Mouse (Mus musculus) ovary, adult 18-20 months (tissue): ENCODE measurements around the gene Stra8.

Source experiments
- DNase-seq: peaks from one replicate; pipeline ENCODE4 v3.0.0; 2022; ENCODE audit warnings: low spot score, mixed read lengths

Stra8 gene

GRCm38 (mm10) chr6:34942446-34942845 is 22.5 kb downstream of the Stra8 start:
- DNase-seq: no peak

- DNase-seq: no peak
These were observed 23.5 kb downstream of the Stra8 start for GRCm38 (mm10) chr6:34943499-34943898.

GRCm38 (mm10) chr6:34946486-34947079 is 26.6 kb downstream of the Stra8 start:
- DNase-seq: no peak

- DNase-seq: no peak
These were observed 28.5 kb downstream of the Stra8 start for GRCm38 (mm10) chr6:34948461-34948860.

- no peak for DNase-seq
These were observed 31.6 kb downstream of the Stra8 start for GRCm38 (mm10) chr6:34951518-34951917.

GRCm38 (mm10) chr6:34951956-34952667 is 32.1 kb downstream of the Stra8 start:
- no peak for DNase-seq

GRCm38 (mm10) chr6:34954926-34955861 is 35.2 kb downstream of the Stra8 start:
- DNase-seq: no peak

- DNase-seq: no peak
These were observed 35.9 kb downstream of the Stra8 start for GRCm38 (mm10) chr6:34955862-34956241.

GRCm38 (mm10) chr6:34959131-34959530 is 39.2 kb downstream of the Stra8 start:
- no peak for DNase-seq

GRCm38 (mm10) chr6:34964550-34964949 is 44.6 kb downstream of the Stra8 start:
- no peak for DNase-seq

GRCm38 (mm10) chr6:34965819-34966539 is 46.0 kb downstream of the Stra8 start:
- no peak for DNase-seq

GRCm38 (mm10) chr6:34971181-34971580 is 51.2 kb downstream of the Stra8 start:
- no peak for DNase-seq

GRCm38 (mm10) chr6:34979291-34979690 is 59.3 kb downstream of the Stra8 start:
- no peak for DNase-seq

GRCm38 (mm10) chr6:34980661-34981060 is 60.7 kb downstream of the Stra8 start:
- DNase-seq: no peak

- DNase-seq: no peak
These were observed 67.2 kb downstream of the Stra8 start for GRCm38 (mm10) chr6:34987085-34987645.

- DNase-seq: no peak
These were observed 68.3 kb downstream of the Stra8 start, which contains the start of gene Slc23a4 for GRCm38 (mm10) chr6:34988081-34988761. Gene Slc23a4, minus strand, starts transcription at chr6:34988404.
